Mouse (Mus musculus): ENCODE measurements around the gene Gm136. TPM values are rescaled to one million over a fixed set of nuclear protein-coding genes. Genes with fewer than 3 reads are reported as not detected.
A peak's percentile ranks its signal among the peaks of the same experiment; 100 is the strongest.
"Not testable (repeated sequence)": the region's sequence is repeated elsewhere in the genome, so short reads cannot be mapped to it uniquely, and the experiment has no call there.

Gm136 gene
- polyA plus RNA-seq, 1 experiment from 2014 or later = not detected

GRCm38 (mm10) chr4:34782730-34783129 lies 26.7 kb upstream of the Gm136 start:
- no peak overlapping the region for H3K27ac ChIP-seq (ENCODE audit: low read depth, low read length)
- H3K4me2 ChIP-seq (ENCODE audit: low read depth, low read length, severe bottlenecking) = no peak overlapping the region
- H3K36me3 ChIP-seq (ENCODE audit: control insufficient read depth, insufficient read depth, low read length) = no peaks in the 10 kb centered on the region
- WGBS = 28% methylated on average over 4 of the region's 4 CpGs
- no peaks in the 10 kb centered on the region for H3K27me3 ChIP-seq (ENCODE audit: control insufficient read depth, insufficient read depth, low read length)
- no peak for ATAC-seq (replicated peaks; ENCODE audit: low FRiP score)
- H3K9me3 ChIP-seq (ENCODE audit: control insufficient read depth, low read length) = no peaks in the 10 kb centered on the region
- H3K4me3 ChIP-seq (ENCODE audit: low read depth, low read length) = no peak overlapping the region
- no peak overlapping the region for H3K9ac ChIP-seq (ENCODE audit: low read length)
- no peak for DNase-seq (ENCODE audit: low spot score)
- H3K4me1 ChIP-seq (replicated peaks; ENCODE audit: control insufficient read depth, insufficient read depth, low read length) = no peaks in the 10 kb centered on the region

DNA sequence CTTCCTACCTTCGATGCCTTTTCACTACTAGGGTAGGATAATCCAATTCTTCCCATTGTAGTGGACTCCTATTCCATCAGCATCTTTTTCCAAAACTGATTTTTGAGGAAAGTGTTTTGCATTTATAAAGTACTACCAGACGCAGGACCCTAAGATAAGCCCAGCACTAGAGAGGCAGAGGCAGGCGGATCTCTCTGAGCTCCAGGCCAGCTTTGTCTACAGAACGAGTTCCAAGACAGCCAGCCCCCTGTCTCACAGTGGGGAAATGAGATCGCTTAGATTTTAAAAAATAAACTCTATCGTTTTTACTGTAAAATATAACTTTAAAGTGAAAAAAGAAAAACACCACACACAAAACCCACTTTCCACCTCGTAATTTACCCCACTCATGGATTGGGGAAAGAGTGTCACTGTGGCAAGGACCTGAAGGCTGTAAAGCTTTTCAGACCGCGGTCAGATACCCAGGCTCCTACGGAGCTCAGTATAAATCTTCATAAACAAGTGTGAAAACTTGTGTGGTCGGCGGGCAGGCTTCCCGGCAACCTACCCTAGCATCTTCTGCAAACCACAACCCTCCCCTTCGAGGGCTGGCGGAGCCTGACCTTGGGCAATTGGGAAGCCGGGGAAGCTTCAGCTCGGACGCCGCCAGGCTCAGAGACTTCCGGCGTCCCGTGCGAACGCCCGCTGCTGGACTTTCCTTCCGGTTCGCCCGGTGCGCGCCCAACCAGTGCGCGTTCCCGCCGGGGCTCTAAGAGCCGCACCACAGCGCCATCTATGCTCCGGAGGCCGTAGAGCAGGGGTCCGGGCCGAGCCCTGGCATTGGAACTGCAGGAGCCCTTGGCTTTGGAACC lies 21.8 kb upstream of the Gm136 start, which contains the start of gene Smim8:
Gene Smim8, minus strand, starts transcription at position 747 of the 851 bp plus-strand sequence.
- H3K27ac ChIP-seq (ENCODE audit: low read depth, low read length) = 0 out of 2 replicates have a peak within 1 kb of the TSS, but pooled peaks have one; percentile 25
- 0 out of 2 replicates have a peak, but pooled peaks cover 1% of the 10 kb centered on the region for H3K4me1 ChIP-seq (replicated peaks; ENCODE audit: control insufficient read depth, insufficient read depth, low read length)
- ATAC-seq (replicated peaks; ENCODE audit: low FRiP score) = peak; percentile 94
- peak within 1 kb of the TSS; percentile 64 for H3K4me3 ChIP-seq (ENCODE audit: low read depth, low read length)
- H3K4me2 ChIP-seq (ENCODE audit: low read depth, low read length, severe bottlenecking) = peak within 1 kb of the TSS; percentile 65
- peak within 1 kb of the TSS; percentile 79 for H3K9ac ChIP-seq (ENCODE audit: low read length)
- WGBS = 6% methylated on average over 40 of the region's 40 CpGs
- no peaks in the 10 kb centered on the region for H3K36me3 ChIP-seq (ENCODE audit: control insufficient read depth, insufficient read depth, low read length)
- H3K9me3 ChIP-seq (ENCODE audit: control insufficient read depth, low read length) = no peaks in the 10 kb centered on the region
- H3K27me3 ChIP-seq (ENCODE audit: control insufficient read depth, insufficient read depth, low read length) = no peaks in the 10 kb centered on the region
- DNase-seq (ENCODE audit: low spot score) = peak; percentile 98

- peak; percentile 57 for DNase-seq (ENCODE audit: low spot score)
- 6% methylated on average over 8 of the region's 8 CpGs for WGBS
- 0 out of 2 replicates have a peak overlapping the region, but pooled peaks have one; percentile 8 for H3K4me2 ChIP-seq (ENCODE audit: low read depth, low read length, severe bottlenecking)
- H3K9me3 ChIP-seq (ENCODE audit: control insufficient read depth, low read length) = no peaks in the 10 kb centered on the region
- ATAC-seq (replicated peaks; ENCODE audit: low FRiP score) = peak; percentile 70
- H3K36me3 ChIP-seq (ENCODE audit: control insufficient read depth, insufficient read depth, low read length) = no peaks in the 10 kb centered on the region
- no peaks in the 10 kb centered on the region for H3K27me3 ChIP-seq (ENCODE audit: control insufficient read depth, insufficient read depth, low read length)
- no peak overlapping the region for H3K4me3 ChIP-seq (ENCODE audit: low read depth, low read length)
- no peak overlapping the region for H3K9ac ChIP-seq (ENCODE audit: low read length)
- H3K4me1 ChIP-seq (replicated peaks; ENCODE audit: control insufficient read depth, insufficient read depth, low read length) = peaks cover 4% of the 10 kb centered on the region; the same call in 1 of the 2 replicates
- no peak overlapping the region for H3K27ac ChIP-seq (ENCODE audit: low read depth, low read length)
These were observed 15.7 kb upstream of the Gm136 start for GRCm38 (mm10) chr4:34771652-34772371.

DNA sequence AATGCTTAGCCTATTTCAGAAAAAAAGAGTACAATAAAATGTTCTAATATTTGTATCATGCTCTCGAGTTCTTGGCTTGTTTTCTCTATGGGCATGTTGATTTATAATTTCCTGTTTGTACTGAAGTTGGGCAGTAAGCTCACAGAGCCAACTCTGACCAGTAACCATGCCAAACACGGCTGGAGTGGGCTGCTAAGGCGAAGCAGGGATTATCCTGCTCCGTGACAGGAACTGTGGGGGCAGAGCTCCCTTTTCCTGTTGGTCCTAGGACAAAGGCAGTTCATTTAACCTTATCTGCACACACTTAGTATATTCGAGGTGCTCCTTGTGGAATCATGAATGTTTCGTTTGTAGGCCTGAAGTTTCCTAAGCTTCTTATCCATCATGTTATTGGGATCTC lies 6.8 kb downstream of the Gm136 start:
- H3K4me3 ChIP-seq (ENCODE audit: low read depth, low read length) = no peak overlapping the region
- H3K4me1 ChIP-seq (replicated peaks; ENCODE audit: control insufficient read depth, insufficient read depth, low read length) = no peaks in the 10 kb centered on the region
- no peak overlapping the region for H3K27ac ChIP-seq (ENCODE audit: low read depth, low read length)
- H3K27me3 ChIP-seq (ENCODE audit: control insufficient read depth, insufficient read depth, low read length) = no peaks in the 10 kb centered on the region
- H3K4me2 ChIP-seq (ENCODE audit: low read depth, low read length, severe bottlenecking) = no peak overlapping the region
- no peaks in the 10 kb centered on the region for H3K9me3 ChIP-seq (ENCODE audit: control insufficient read depth, low read length)
- no peaks in the 10 kb centered on the region for H3K36me3 ChIP-seq (ENCODE audit: control insufficient read depth, insufficient read depth, low read length)
- no peak for ATAC-seq (replicated peaks; ENCODE audit: low FRiP score)
- WGBS = 68% methylated on average over 6 of the region's 6 CpGs
- no peak overlapping the region for H3K9ac ChIP-seq (ENCODE audit: low read length)
- DNase-seq (ENCODE audit: low spot score) = no peak

GRCm38 (mm10) chr4:34734461-34734860 lies 21.6 kb downstream of the Gm136 start:
- no peak overlapping the region for H3K27ac ChIP-seq (ENCODE audit: low read depth, low read length)
- H3K9ac ChIP-seq (ENCODE audit: low read length) = no peak overlapping the region
- ATAC-seq (replicated peaks; ENCODE audit: low FRiP score) (no peak), DNase-seq (ENCODE audit: low spot score) (no peak)
- H3K9me3 ChIP-seq (ENCODE audit: control insufficient read depth, low read length) = no peaks in the 10 kb centered on the region
- no peaks in the 10 kb centered on the region for H3K36me3 ChIP-seq (ENCODE audit: control insufficient read depth, insufficient read depth, low read length)
- no peaks in the 10 kb centered on the region; the same call in 1 of the 2 replicates for H3K4me1 ChIP-seq (replicated peaks; ENCODE audit: control insufficient read depth, insufficient read depth, low read length)
- H3K4me3 ChIP-seq (ENCODE audit: low read depth, low read length) = no peak overlapping the region
- H3K4me2 ChIP-seq (ENCODE audit: low read depth, low read length, severe bottlenecking) = no peak overlapping the region
- 83% methylated on average over 3 of the region's 3 CpGs for WGBS
- H3K27me3 ChIP-seq (ENCODE audit: control insufficient read depth, insufficient read depth, low read length) = no peaks in the 10 kb centered on the region

DNA sequence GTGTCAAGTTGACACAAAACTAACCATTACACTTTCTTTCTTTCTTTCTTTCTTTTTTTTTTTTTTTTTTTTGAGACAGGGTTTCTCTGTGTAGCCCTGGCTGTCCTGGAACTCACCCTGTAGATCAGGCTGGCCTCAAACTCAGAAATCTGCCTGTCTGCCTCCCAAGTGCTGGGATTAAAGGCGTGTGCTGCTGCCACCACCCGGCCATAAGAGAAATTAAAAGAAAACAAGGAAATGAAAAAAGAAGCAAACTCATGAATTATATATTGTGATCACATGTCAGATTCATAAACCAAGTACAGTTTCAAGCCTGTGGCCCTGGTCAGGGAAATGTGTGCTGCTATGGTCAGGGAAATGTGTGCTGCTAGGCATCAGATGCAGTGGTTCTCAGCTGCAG lies 22.6 kb downstream of the Gm136 start:
- 16% methylated on average over 2 of the region's 2 CpGs for WGBS
- DNase-seq (ENCODE audit: low spot score); H3K36me3 ChIP-seq (ENCODE audit: control insufficient read depth, insufficient read depth, low read length); ATAC-seq (replicated peaks; ENCODE audit: low FRiP score); H3K27ac ChIP-seq (ENCODE audit: low read depth, low read length); H3K9me3 ChIP-seq (ENCODE audit: control insufficient read depth, low read length); H3K4me3 ChIP-seq (ENCODE audit: low read depth, low read length); H3K9ac ChIP-seq (ENCODE audit: low read length); H3K27me3 ChIP-seq (ENCODE audit: control insufficient read depth, insufficient read depth, low read length); H3K4me1 ChIP-seq (replicated peaks; ENCODE audit: control insufficient read depth, insufficient read depth, low read length); H3K4me2 ChIP-seq (ENCODE audit: low read depth, low read length, severe bottlenecking): not testable (repeated sequence)

- Histone ChIP-seq H3K9ac (ENCODE audit: low read length) (peak within 1 kb of the TSS; percentile 48), H3K4me3 (ENCODE audit: low read depth, low read length) (peak within 1 kb of the TSS; percentile 46), H3K4me2 (ENCODE audit: low read depth, low read length, severe bottlenecking) (peak within 1 kb of the TSS; percentile 89), H3K9me3 (ENCODE audit: control insufficient read depth, low read length) (no peaks in the 10 kb centered on the region), H3K27ac (ENCODE audit: low read depth, low read length) (no peak within 1 kb of the TSS), H3K36me3 (ENCODE audit: control insufficient read depth, insufficient read depth, low read length) (no peaks in the 10 kb centered on the region), H3K27me3 (ENCODE audit: control insufficient read depth, insufficient read depth, low read length) (no peaks in the 10 kb centered on the region), H3K4me1 (replicated peaks; ENCODE audit: control insufficient read depth, insufficient read depth, low read length) (no peaks in the 10 kb centered on the region; the same call in 1 of the 2 replicates)
- peak; percentile 96 for ATAC-seq (replicated peaks; ENCODE audit: low FRiP score)
- DNase-seq (ENCODE audit: low spot score) = peak; percentile 91
- WGBS = under 1% methylated on average over 38 of the region's 38 CpGs
These were observed 26.2 kb downstream of the Gm136 start, which contains the start of gene Cfap206 for GRCm38 (mm10) chr4:34729851-34730341. Gene Cfap206, minus strand, starts transcription at chr4:34730206.

DNA sequence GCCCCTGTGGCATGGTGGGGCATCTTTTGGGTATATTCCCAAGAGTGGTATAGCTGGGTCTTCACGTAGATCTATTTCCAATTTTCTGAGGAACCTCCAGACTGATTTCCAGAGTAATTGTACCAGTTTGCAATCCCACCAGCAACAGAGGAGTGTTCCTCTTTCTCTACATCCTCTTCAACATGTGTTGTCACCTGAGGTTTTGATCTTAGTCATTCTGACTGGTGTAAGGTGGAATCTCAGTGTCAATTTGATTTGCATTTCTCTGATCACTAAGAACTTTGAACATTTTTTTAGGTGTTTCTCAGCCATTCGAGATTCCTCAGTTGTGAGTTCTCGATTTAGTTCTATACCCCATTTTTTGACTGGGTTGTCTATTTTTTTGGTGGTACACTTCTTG lies 30.4 kb downstream of the Gm136 start:
- not testable (repeated sequence) for H3K4me1 ChIP-seq (replicated peaks; ENCODE audit: control insufficient read depth, insufficient read depth, low read length); H3K9ac ChIP-seq (ENCODE audit: low read length); ATAC-seq (replicated peaks; ENCODE audit: low FRiP score); DNase-seq (ENCODE audit: low spot score); H3K9me3 ChIP-seq (ENCODE audit: control insufficient read depth, low read length); H3K4me2 ChIP-seq (ENCODE audit: low read depth, low read length, severe bottlenecking); H3K36me3 ChIP-seq (ENCODE audit: control insufficient read depth, insufficient read depth, low read length); H3K27ac ChIP-seq (ENCODE audit: low read depth, low read length); H3K27me3 ChIP-seq (ENCODE audit: control insufficient read depth, insufficient read depth, low read length); H3K4me3 ChIP-seq (ENCODE audit: low read depth, low read length)
- 90% methylated on average over 3 of the region's 3 CpGs for WGBS

Data from forebrain, embryonic 11.5 days (tissue).